Mouse (Mus musculus) WW6 (cell line): ENCODE data around the gene Foxo6.
A peak's percentile ranks its signal among the peaks of the same experiment; 100 is the strongest.

ENCODE experiments used
- DNase-seq: peaks from one replicate; pipeline ENCODE4 v3.0.0-alpha.2; 2013; ENCODE audit warnings: low read depth, low spot score

Gene Foxo6

GRCm38 (mm10) chr4:120247412-120247811 is 39.7 kb downstream of the Foxo6 start:
- no peak for DNase-seq

GRCm38 (mm10) chr4:120246086-120246485 is 41.1 kb downstream of the Foxo6 start:
- DNase-seq = no peak

- no peak for DNase-seq
Observed at GRCm38 (mm10) chr4:120242783-120243262, 44.3 kb downstream of the Foxo6 start.

- DNase-seq = no peak
Observed at GRCm38 (mm10) chr4:120241106-120241505, 46.0 kb downstream of the Foxo6 start.

GRCm38 (mm10) chr4:120239419-120239818 is 47.7 kb downstream of the Foxo6 start:
- DNase-seq = no peak

GRCm38 (mm10) chr4:120233243-120233642 is 53.9 kb downstream of the Foxo6 start:
- no peak for DNase-seq

GRCm38 (mm10) chr4:120232541-120232940 is 54.6 kb downstream of the Foxo6 start:
- no peak for DNase-seq

- DNase-seq = no peak
Observed at GRCm38 (mm10) chr4:120231982-120232381, 55.2 kb downstream of the Foxo6 start.

GRCm38 (mm10) chr4:120230256-120230649 is 56.9 kb downstream of the Foxo6 start:
- DNase-seq = peak; percentile 49

- no peak for DNase-seq
Observed at GRCm38 (mm10) chr4:120229505-120230255, 57.5 kb downstream of the Foxo6 start.

GRCm38 (mm10) chr4:120228613-120229012 is 58.5 kb downstream of the Foxo6 start:
- DNase-seq = no peak

- DNase-seq = no peak
Observed at GRCm38 (mm10) chr4:120227224-120227623, 59.9 kb downstream of the Foxo6 start.

- DNase-seq = no peak
Observed at GRCm38 (mm10) chr4:120226682-120227081, 60.5 kb downstream of the Foxo6 start.

- peak; percentile 42 for DNase-seq
Observed at GRCm38 (mm10) chr4:120225135-120225780, 61.9 kb downstream of the Foxo6 start.

GRCm38 (mm10) chr4:120223805-120224204 is 63.3 kb downstream of the Foxo6 start:
- no peak for DNase-seq

- DNase-seq = no peak
Observed at GRCm38 (mm10) chr4:120223108-120223745, 63.9 kb downstream of the Foxo6 start.

- DNase-seq = no peak
Observed at GRCm38 (mm10) chr4:120221708-120222107, 65.4 kb downstream of the Foxo6 start.

- no peak for DNase-seq
Observed at GRCm38 (mm10) chr4:120218878-120219277, 68.3 kb downstream of the Foxo6 start.
